Mouse (Mus musculus): ENCODE data around the gene Khk. TPM values are rescaled to one million over a fixed set of nuclear protein-coding genes. Genes with fewer than 3 reads are reported as not detected.

Gene Khk
- polyA plus RNA-seq, 1 experiment from 2014 or later: 3.3 TPM

GRCm38 (mm10) chr5:30959198-30959854 lies 38.1 kb downstream of the Khk start:
- H3K36me3 ChIP-seq (ENCODE audit: poor library complexity, severe bottlenecking): peaks cover 36% of the 10 kb centered on the region
- H3K4me3 ChIP-seq: peak overlapping the region; percentile 82
- H3K9me3 ChIP-seq (replicated peaks): no peaks in the 10 kb centered on the region
- ATAC-seq: no peak
- peak overlapping the region; percentile 72; the same call in 1 of the 2 replicates for H3K27ac ChIP-seq
- WGBS: 39% methylated on average over 19 of the region's 19 CpGs
- H3K4me1 ChIP-seq: peaks cover 23% of the 10 kb centered on the region
- H3K27me3 ChIP-seq: 0 out of 2 replicates have a peak, but pooled peaks cover 6% of the 10 kb centered on the region
- H3K9ac ChIP-seq: peak overlapping the region; percentile 91
- H3K4me2 ChIP-seq: peak overlapping the region; percentile 79

- ATAC-seq: peak; percentile 97
- Histone ChIP-seq H3K9ac (peak within 1 kb of the TSS; percentile 91), H3K9me3 (replicated peaks) (no peaks in the 10 kb centered on the region), H3K27me3 (0 out of 2 replicates have a peak, but pooled peaks cover 6% of the 10 kb centered on the region), H3K36me3 (ENCODE audit: poor library complexity, severe bottlenecking) (peaks cover 29% of the 10 kb centered on the region), H3K27ac (peak within 1 kb of the TSS; percentile 72), H3K4me2 (peak within 1 kb of the TSS; percentile 79), H3K4me3 (peak within 1 kb of the TSS; percentile 82), H3K4me1 (peaks cover 23% of the 10 kb centered on the region)
- WGBS: under 1% methylated on average over 56 of the region's 56 CpGs
These were observed 38.8 kb downstream of the Khk start, which contains the start of gene Preb for GRCm38 (mm10) chr5:30959966-30960501. Gene Preb, minus strand, starts transcription at chr5:30960361.

GRCm38 (mm10) chr5:30960814-30961213 lies 39.6 kb downstream of the Khk start:
- Histone ChIP-seq H3K36me3 (ENCODE audit: poor library complexity, severe bottlenecking) (peaks cover 21% of the 10 kb centered on the region), H3K4me3 (peak overlapping the region; percentile 82), H3K4me1 (peaks cover 23% of the 10 kb centered on the region), H3K27me3 (0 out of 2 replicates have a peak, but pooled peaks cover 8% of the 10 kb centered on the region), H3K27ac (no peak overlapping the region), H3K4me2 (peak overlapping the region; percentile 79), H3K9me3 (replicated peaks) (no peaks in the 10 kb centered on the region), H3K9ac (peak overlapping the region; percentile 91; the same call in 1 of the 2 replicates)
- no peak for ATAC-seq
- WGBS: 91% methylated on average over 2 of the region's 2 CpGs

- no peak overlapping the region for H3K4me2 ChIP-seq
- H3K36me3 ChIP-seq (ENCODE audit: poor library complexity, severe bottlenecking): peaks cover 18% of the 10 kb centered on the region
- no peak for ATAC-seq
- H3K27ac ChIP-seq: no peak overlapping the region
- 0 out of 2 replicates have a peak, but pooled peaks cover 8% of the 10 kb centered on the region for H3K27me3 ChIP-seq
- H3K9me3 ChIP-seq (replicated peaks): no peaks in the 10 kb centered on the region
- no peak overlapping the region for H3K9ac ChIP-seq
- 86% methylated on average over 10 of the region's 10 CpGs for WGBS
- H3K4me3 ChIP-seq: no peak overlapping the region
- H3K4me1 ChIP-seq: peaks cover 23% of the 10 kb centered on the region
These were observed 40.6 kb downstream of the Khk start for GRCm38 (mm10) chr5:30961545-30962505.

- H3K9me3 ChIP-seq (replicated peaks): no peaks in the 10 kb centered on the region
- H3K27ac ChIP-seq: no peak overlapping the region
- H3K4me2 ChIP-seq: no peak overlapping the region
- peaks cover 6% of the 10 kb centered on the region for H3K4me1 ChIP-seq
- no peak overlapping the region for H3K4me3 ChIP-seq
- 0 out of 2 replicates have a peak, but pooled peaks cover under 1% of the 10 kb centered on the region for H3K36me3 ChIP-seq (ENCODE audit: poor library complexity, severe bottlenecking)
- H3K27me3 ChIP-seq: 0 out of 2 replicates have a peak, but pooled peaks cover 8% of the 10 kb centered on the region
- WGBS: 63% methylated on average over 3 of the region's 3 CpGs
- ATAC-seq: no peak
- H3K9ac ChIP-seq: no peak overlapping the region
These were observed 42.7 kb downstream of the Khk start for GRCm38 (mm10) chr5:30963916-30964315.

- H3K9me3 ChIP-seq (replicated peaks): no peaks in the 10 kb centered on the region
- 90% methylated on average over 4 of the region's 4 CpGs for WGBS
- H3K36me3 ChIP-seq (ENCODE audit: poor library complexity, severe bottlenecking): no peaks in the 10 kb centered on the region
- H3K9ac ChIP-seq: no peak overlapping the region
- no peak for ATAC-seq
- H3K4me3 ChIP-seq: no peak overlapping the region
- H3K4me1 ChIP-seq: no peaks in the 10 kb centered on the region
- H3K4me2 ChIP-seq: no peak overlapping the region
- H3K27me3 ChIP-seq: 0 out of 2 replicates have a peak, but pooled peaks cover 8% of the 10 kb centered on the region
- H3K27ac ChIP-seq: no peak overlapping the region
These were observed 45.0 kb downstream of the Khk start for GRCm38 (mm10) chr5:30966189-30966588.

- Histone ChIP-seq H3K27me3 (0 out of 2 replicates have a peak, but pooled peaks cover 2% of the 10 kb centered on the region), H3K4me1 (no peaks in the 10 kb centered on the region), H3K9me3 (replicated peaks) (no peaks in the 10 kb centered on the region), H3K4me2 (no peak within 1 kb of the TSS), H3K36me3 (ENCODE audit: poor library complexity, severe bottlenecking) (no peaks in the 10 kb centered on the region), H3K27ac (no peak within 1 kb of the TSS), H3K4me3 (no peak within 1 kb of the TSS), H3K9ac (no peak within 1 kb of the TSS)
- no peak for ATAC-seq
- 71% methylated on average over 8 of the region's 8 CpGs for WGBS
These were observed 47.2 kb downstream of the Khk start, which contains the start of gene Tcf23 for GRCm38 (mm10) chr5:30968416-30968815. Gene Tcf23, plus strand, starts transcription at chr5:30968662.

GRCm38 (mm10) chr5:30969440-30969839 lies 48.2 kb downstream of the Khk start:
- 0 out of 2 replicates have a peak, but pooled peaks cover 2% of the 10 kb centered on the region for H3K27me3 ChIP-seq
- no peaks in the 10 kb centered on the region for H3K4me1 ChIP-seq
- WGBS: 78% methylated on average over 2 of the region's 2 CpGs
- H3K36me3 ChIP-seq (ENCODE audit: poor library complexity, severe bottlenecking): no peaks in the 10 kb centered on the region
- H3K9me3 ChIP-seq (replicated peaks): no peaks in the 10 kb centered on the region
- H3K4me2 ChIP-seq: no peak overlapping the region
- ATAC-seq: no peak
- no peak overlapping the region for H3K9ac ChIP-seq
- no peak overlapping the region for H3K4me3 ChIP-seq
- H3K27ac ChIP-seq: no peak overlapping the region

GRCm38 (mm10) chr5:30974870-30975656 lies 53.8 kb downstream of the Khk start:
- no peak overlapping the region for H3K9ac ChIP-seq
- no peak overlapping the region for H3K4me3 ChIP-seq
- no peaks in the 10 kb centered on the region for H3K9me3 ChIP-seq (replicated peaks)
- WGBS: 80% methylated on average over 9 of the region's 9 CpGs
- H3K27ac ChIP-seq: no peak overlapping the region
- H3K4me2 ChIP-seq: no peak overlapping the region
- H3K27me3 ChIP-seq: no peaks in the 10 kb centered on the region
- no peak for ATAC-seq
- no peaks in the 10 kb centered on the region for H3K36me3 ChIP-seq (ENCODE audit: poor library complexity, severe bottlenecking)
- no peaks in the 10 kb centered on the region for H3K4me1 ChIP-seq

Measured in forebrain, embryonic 13.5 days (tissue).